Mouse (Mus musculus): ENCODE measurements around the gene Ankk1. TPM values are rescaled to one million over a fixed set of nuclear protein-coding genes. Genes with fewer than 3 reads are reported as not detected.
A peak's percentile ranks its signal among the peaks of the same experiment; 100 is the strongest.

Gene Ankk1
- total RNA-seq (2014; rRNA removed) (not detected in 2 replicates), polyA plus RNA-seq (2015; fragmentation: Nextera tagmentation; extraction: Ambion mirVana) (not detected in 2 replicates)

DNA sequence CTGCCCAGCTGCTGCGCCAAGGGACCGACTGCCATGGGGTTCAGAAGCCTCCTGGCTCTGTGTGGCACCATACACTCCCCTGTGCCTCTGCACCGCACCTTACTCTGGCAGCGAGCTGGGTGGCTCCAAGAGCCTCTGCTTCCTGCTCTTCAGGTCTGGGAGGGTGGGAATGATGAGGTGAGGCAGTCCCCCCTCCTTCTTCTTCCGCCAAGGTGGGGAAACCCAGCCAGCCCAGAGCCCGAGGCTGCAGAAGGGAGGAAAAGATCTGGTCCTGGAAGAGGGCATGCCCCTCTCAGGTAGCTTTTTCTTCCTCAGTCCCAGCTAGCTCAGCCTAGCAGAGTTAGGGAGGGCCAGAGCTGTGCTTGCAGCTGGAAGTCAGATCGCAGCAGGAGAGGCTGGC lies at the start of gene Ankk1:
Ankk1 (minus strand) TSS at position 101 of the 400 bp plus-strand sequence.
- WGBS = 80% methylated on average over 7 of the region's 7 CpGs
- ATAC-seq (no peak), DNase-seq (no peak)
- no peak within 1 kb of the TSS for H3K4me2 ChIP-seq (ENCODE audit: low read depth)
- H3K4me3 ChIP-seq (ENCODE audit: low read depth, low read length) = no peak within 1 kb of the TSS
- no peak within 1 kb of the TSS for H3K27ac ChIP-seq (ENCODE audit: low read depth, low read length)
- H3K4me1 ChIP-seq (ENCODE audit: insufficient read depth) = no peaks in the 10 kb centered on the region
- TF ChIP-seq CTCF (IDR thresholded peaks at IDR 0.05; ENCODE audit: low read depth) = no peak
- no peaks in the 10 kb centered on the region for H3K36me3 ChIP-seq (ENCODE audit: insufficient read depth)
- H3K9ac ChIP-seq = no peak within 1 kb of the TSS
- no peaks in the 10 kb centered on the region for H3K9me3 ChIP-seq (ENCODE audit: low read length)
- no peaks in the 10 kb centered on the region for H3K27me3 ChIP-seq (ENCODE audit: insufficient read depth, low read length)

DNA sequence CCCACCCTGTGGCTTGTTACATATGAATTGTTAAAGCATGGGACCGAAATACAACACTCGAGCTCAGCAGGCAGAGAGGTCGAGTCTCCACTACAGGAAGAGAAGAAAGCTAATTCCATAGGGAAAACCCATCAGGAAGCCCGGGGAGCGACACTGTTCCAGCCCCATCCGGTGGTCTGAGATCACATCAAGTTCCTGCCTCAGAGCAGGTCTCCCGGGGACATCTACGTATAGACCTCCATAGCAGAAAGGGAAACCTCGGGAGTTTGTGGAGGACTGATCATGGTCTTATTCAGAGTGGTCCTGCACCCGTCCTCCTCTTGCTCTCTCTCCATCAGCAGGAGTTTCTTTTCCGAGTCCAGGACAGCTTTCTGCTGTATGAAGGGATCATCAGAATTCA lies 45.3 kb upstream of the Ankk1 start:
- no peak overlapping the region for H3K4me2 ChIP-seq (ENCODE audit: low read depth)
- no peak overlapping the region for H3K9ac ChIP-seq
- no peak for TF ChIP-seq CTCF (IDR thresholded peaks at IDR 0.05; ENCODE audit: low read depth)
- H3K9me3 ChIP-seq (ENCODE audit: low read length) = 0 out of 2 replicates have a peak, but pooled peaks cover under 1% of the 10 kb centered on the region
- no peak overlapping the region for H3K4me3 ChIP-seq (ENCODE audit: low read depth, low read length)
- H3K27ac ChIP-seq (ENCODE audit: low read depth, low read length) = no peak overlapping the region
- H3K27me3 ChIP-seq (ENCODE audit: insufficient read depth, low read length) = no peaks in the 10 kb centered on the region
- no peak for ATAC-seq
- 73% methylated on average over 11 of the region's 11 CpGs for WGBS
- no peaks in the 10 kb centered on the region for H3K36me3 ChIP-seq (ENCODE audit: insufficient read depth)
- no peak for DNase-seq
- no peaks in the 10 kb centered on the region for H3K4me1 ChIP-seq (ENCODE audit: insufficient read depth)

DNA sequence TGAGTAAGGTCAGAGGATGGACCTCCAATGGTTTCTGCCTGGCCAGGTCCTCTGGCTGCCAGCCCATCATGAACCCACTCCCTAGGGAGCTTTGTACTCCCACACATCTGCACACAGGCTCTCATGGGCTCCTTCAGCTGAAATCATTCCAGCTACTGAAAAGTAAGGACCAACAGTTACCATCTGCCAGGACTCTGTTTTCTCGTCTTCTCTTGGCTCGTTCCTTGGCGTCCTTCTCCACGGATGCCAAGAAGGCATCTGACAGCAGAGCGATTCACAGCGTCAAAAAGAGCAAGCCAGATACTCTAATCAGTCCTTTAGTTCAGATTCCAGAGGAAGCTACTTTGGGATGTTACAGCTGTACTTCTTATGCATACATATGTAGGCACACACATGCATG lies 44.1 kb upstream of the Ankk1 start:
- H3K36me3 ChIP-seq (ENCODE audit: insufficient read depth) = no peaks in the 10 kb centered on the region
- H3K4me3 ChIP-seq (ENCODE audit: low read depth, low read length) = no peak overlapping the region
- no peak for TF ChIP-seq CTCF (IDR thresholded peaks at IDR 0.05; ENCODE audit: low read depth)
- no peak for ATAC-seq
- H3K9me3 ChIP-seq (ENCODE audit: low read length) = no peaks in the 10 kb centered on the region
- H3K4me1 ChIP-seq (ENCODE audit: insufficient read depth) = no peaks in the 10 kb centered on the region
- H3K4me2 ChIP-seq (ENCODE audit: low read depth) = no peak overlapping the region
- 32% methylated on average over 6 of the region's 6 CpGs for WGBS
- H3K27me3 ChIP-seq (ENCODE audit: insufficient read depth, low read length) = no peaks in the 10 kb centered on the region
- DNase-seq = peak; percentile 41
- H3K9ac ChIP-seq = no peak overlapping the region
- H3K27ac ChIP-seq (ENCODE audit: low read depth, low read length) = no peak overlapping the region

DNA sequence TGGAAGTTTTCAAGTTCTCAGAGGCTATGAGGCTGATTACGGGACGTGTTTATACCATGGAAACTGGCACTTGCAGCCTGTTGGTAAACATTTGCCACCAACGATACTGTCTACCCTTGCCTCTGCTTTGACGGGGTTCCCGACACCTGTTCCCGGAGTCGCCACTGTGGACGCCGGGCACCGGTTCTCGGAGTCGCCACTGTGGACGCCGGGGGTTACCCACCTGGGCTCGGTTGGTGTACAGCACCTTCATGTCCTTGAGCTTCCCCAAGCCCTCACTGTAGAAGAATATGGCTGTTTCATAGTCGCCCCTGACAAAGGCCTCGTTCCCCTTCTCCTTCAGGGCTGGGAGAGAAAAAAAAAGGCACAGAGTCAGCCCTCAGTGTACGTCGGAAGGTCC lies 43.2 kb upstream of the Ankk1 start:
- TF ChIP-seq CTCF (IDR thresholded peaks at IDR 0.05; ENCODE audit: low read depth) = no peak
- ATAC-seq (no peak), DNase-seq (no peak)
- WGBS = 92% methylated on average over 19 of the region's 19 CpGs
- H3K36me3 ChIP-seq (ENCODE audit: insufficient read depth) = no peaks in the 10 kb centered on the region
- H3K9ac ChIP-seq = no peak overlapping the region
- no peaks in the 10 kb centered on the region for H3K27me3 ChIP-seq (ENCODE audit: insufficient read depth, low read length)
- H3K27ac ChIP-seq (ENCODE audit: low read depth, low read length) = no peak overlapping the region
- H3K9me3 ChIP-seq (ENCODE audit: low read length) = no peaks in the 10 kb centered on the region
- H3K4me2 ChIP-seq (ENCODE audit: low read depth) = no peak overlapping the region
- H3K4me3 ChIP-seq (ENCODE audit: low read depth, low read length) = no peak overlapping the region
- H3K4me1 ChIP-seq (ENCODE audit: insufficient read depth) = no peaks in the 10 kb centered on the region

DNA sequence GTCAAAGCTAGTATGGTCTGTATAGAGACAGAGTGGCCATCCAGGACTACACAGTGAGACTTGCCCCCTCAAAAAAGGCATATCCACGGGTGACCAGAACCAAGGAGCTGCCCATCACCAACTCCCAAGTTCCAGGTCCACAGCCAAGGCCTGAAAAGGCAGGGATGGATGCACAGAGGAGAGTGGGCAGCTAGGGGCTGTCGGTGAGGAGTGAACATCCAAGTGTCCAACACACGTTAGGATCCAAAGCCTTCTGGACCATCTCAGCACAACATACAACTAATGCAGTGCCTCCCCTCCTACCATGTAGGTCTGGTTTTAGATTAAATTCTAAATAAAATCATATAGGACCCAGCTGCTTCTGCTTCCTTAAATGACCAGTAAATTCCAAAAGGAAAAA lies 29.3 kb upstream of the Ankk1 start:
- H3K4me3 ChIP-seq (ENCODE audit: low read depth, low read length) = no peak overlapping the region
- ATAC-seq (no peak), DNase-seq (no peak)
- no peak for TF ChIP-seq CTCF (IDR thresholded peaks at IDR 0.05; ENCODE audit: low read depth)
- no peaks in the 10 kb centered on the region for H3K4me1 ChIP-seq (ENCODE audit: insufficient read depth)
- H3K36me3 ChIP-seq (ENCODE audit: insufficient read depth) = no peaks in the 10 kb centered on the region
- H3K27ac ChIP-seq (ENCODE audit: low read depth, low read length) = no peak overlapping the region
- no peaks in the 10 kb centered on the region for H3K27me3 ChIP-seq (ENCODE audit: insufficient read depth, low read length)
- no peak overlapping the region for H3K9ac ChIP-seq
- WGBS = 92% methylated on average over 3 of the region's 3 CpGs
- H3K4me2 ChIP-seq (ENCODE audit: low read depth) = no peak overlapping the region
- H3K9me3 ChIP-seq (ENCODE audit: low read length) = no peaks in the 10 kb centered on the region

DNA sequence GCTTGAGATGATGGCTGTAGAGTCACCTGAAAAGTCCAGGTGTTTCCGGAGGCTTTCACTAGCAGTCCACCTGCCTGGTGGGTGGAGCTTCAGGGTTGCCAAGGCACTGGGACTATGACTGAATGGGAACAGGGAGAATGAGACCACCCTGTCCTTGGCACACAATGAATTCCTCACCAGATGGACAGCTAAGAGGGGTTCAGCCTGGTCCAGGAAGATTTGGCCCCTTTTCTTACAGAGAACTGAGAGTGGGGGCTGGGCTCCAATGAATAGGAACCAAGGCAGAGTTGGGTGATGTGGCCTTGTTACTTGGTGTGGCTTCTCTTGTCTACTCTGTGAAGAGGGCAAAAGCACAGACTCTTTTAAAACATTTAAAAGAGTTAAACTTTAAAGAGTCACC lies 25.6 kb upstream of the Ankk1 start:
- Histone ChIP-seq H3K4me3 (ENCODE audit: low read depth, low read length) (no peak overlapping the region), H3K9ac (no peak overlapping the region), H3K4me1 (ENCODE audit: insufficient read depth) (no peaks in the 10 kb centered on the region), H3K27me3 (ENCODE audit: insufficient read depth, low read length) (no peaks in the 10 kb centered on the region), H3K9me3 (ENCODE audit: low read length) (no peaks in the 10 kb centered on the region), H3K36me3 (ENCODE audit: insufficient read depth) (no peaks in the 10 kb centered on the region), H3K4me2 (ENCODE audit: low read depth) (no peak overlapping the region), H3K27ac (ENCODE audit: low read depth, low read length) (no peak overlapping the region)
- no peak for TF ChIP-seq CTCF (IDR thresholded peaks at IDR 0.05; ENCODE audit: low read depth)
- WGBS = 91% methylated on average over 1 of the region's 1 CpGs
- ATAC-seq = no peak
- no peak for DNase-seq

DNA sequence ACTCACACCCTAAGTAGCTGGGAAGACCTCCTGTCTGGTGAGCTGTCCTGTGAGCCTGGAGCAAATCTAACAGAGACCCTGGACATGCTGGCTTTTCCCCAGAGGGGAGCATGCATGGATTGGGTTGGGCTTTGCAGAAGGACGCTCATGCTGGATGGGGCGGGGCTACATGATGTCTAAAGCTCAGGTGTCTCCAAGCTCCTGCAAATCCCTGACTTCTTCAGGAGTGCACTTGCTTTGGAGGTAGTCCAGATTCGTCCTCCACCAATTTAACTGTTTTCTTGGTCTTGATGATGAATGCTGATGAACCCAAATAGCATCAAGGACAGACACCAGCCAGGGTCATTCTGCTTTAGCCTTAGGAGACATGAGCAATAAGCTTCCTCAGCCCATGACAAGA lies 23.7 kb upstream of the Ankk1 start:
- H3K9ac ChIP-seq = no peak overlapping the region
- H3K4me3 ChIP-seq (ENCODE audit: low read depth, low read length) = no peak overlapping the region
- H3K9me3 ChIP-seq (ENCODE audit: low read length) = no peaks in the 10 kb centered on the region
- no peak for DNase-seq
- no peak for ATAC-seq
- WGBS = 77% methylated on average over 3 of the region's 3 CpGs
- no peaks in the 10 kb centered on the region for H3K4me1 ChIP-seq (ENCODE audit: insufficient read depth)
- no peaks in the 10 kb centered on the region for H3K36me3 ChIP-seq (ENCODE audit: insufficient read depth)
- H3K4me2 ChIP-seq (ENCODE audit: low read depth) = no peak overlapping the region
- no peaks in the 10 kb centered on the region for H3K27me3 ChIP-seq (ENCODE audit: insufficient read depth, low read length)
- H3K27ac ChIP-seq (ENCODE audit: low read depth, low read length) = no peak overlapping the region
- TF ChIP-seq CTCF (IDR thresholded peaks at IDR 0.05; ENCODE audit: low read depth) = no peak

DNA sequence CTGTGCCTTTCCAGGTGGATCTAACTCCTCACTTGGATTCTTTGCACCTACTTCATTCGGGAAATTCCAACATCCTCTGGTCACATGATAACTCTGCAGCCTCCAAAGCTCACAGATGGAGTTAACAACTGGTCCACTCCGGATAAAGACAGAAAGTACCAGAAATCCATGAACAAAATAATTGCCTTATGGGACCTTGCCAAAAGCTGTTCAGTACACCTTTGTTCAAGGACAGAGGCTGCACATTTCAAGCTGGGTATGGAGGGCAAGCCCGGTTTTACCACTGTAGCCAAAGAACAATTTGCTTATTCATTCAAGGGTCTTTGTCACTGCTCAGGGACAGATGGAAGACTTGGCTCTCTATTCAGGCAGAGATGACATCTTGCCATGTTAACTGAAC lies 15.8 kb upstream of the Ankk1 start:
- TF ChIP-seq CTCF (IDR thresholded peaks at IDR 0.05; ENCODE audit: low read depth) = no peak
- H3K27ac ChIP-seq (ENCODE audit: low read depth, low read length) = no peak overlapping the region
- no peaks in the 10 kb centered on the region for H3K9me3 ChIP-seq (ENCODE audit: low read length)
- DNase-seq (peak; percentile 21), ATAC-seq (peak; percentile 32; the same call in 1 of the 2 replicates)
- H3K27me3 ChIP-seq (ENCODE audit: insufficient read depth, low read length) = no peaks in the 10 kb centered on the region
- no peak overlapping the region for H3K4me2 ChIP-seq (ENCODE audit: low read depth)
- 28% methylated on average over 3 of the region's 3 CpGs for WGBS
- H3K4me1 ChIP-seq (ENCODE audit: insufficient read depth) = no peaks in the 10 kb centered on the region
- no peak overlapping the region for H3K9ac ChIP-seq
- H3K36me3 ChIP-seq (ENCODE audit: insufficient read depth) = no peaks in the 10 kb centered on the region
- no peak overlapping the region for H3K4me3 ChIP-seq (ENCODE audit: low read depth, low read length)
